Mouse (Mus musculus) bone marrow macrophage, adult 2 months (primary cell): ENCODE measurements around the gene Sec1.

Source experiments
- CTCF ChIP-seq: IDR thresholded peaks from 2 replicates; pipeline ENCODE4 v1.5.1; 2012; ENCODE audit warnings: low read depth, mild to moderate bottlenecking, low read length, moderate library complexity
- POLR2A ChIP-seq: IDR thresholded peaks from 2 replicates; pipeline ENCODE4 v1.6.1; 2012; ENCODE audit warnings: mild to moderate bottlenecking, low read depth, low read length, borderline replicate concordance

- TF ChIP-seq POLR2A, result no peak
- no peak for TF ChIP-seq CTCF
These were observed 55.4 kb downstream of the Sec1 start for GRCm38 (mm10) chr7:45638623-45639401.
